Comparison of ENCODE assay signal across 22 mouse cellular contexts in genomic region chr3:32676393-32676792, GRCm38 (mm10). TPM values are rescaled to one million over a fixed set of nuclear protein-coding genes. Genes with fewer than 3 reads are reported as not detected.
A peak's percentile ranks its signal among the peaks of the same experiment; 100 is the strongest.
DNase-seq lines count a peak whose midpoint lies in the region; ATAC-seq and TF ChIP-seq lines count a peak whose summit lies in the region.
"Had no signal": no experiment of that assay in that cellular context is flagged by ENCODE, and none has a peak within 500 bp of the region (broad histone marks: within the 10 kb centered on the region; RNA-seq: fewer than 3 reads in every experiment).

No protein-coding gene starts in this region.

- no peak overlapping the region for H3K4me2 ChIP-seq in heart, embryonic 13.5 days
- no peak overlapping the region for H3K4me2 ChIP-seq in midbrain, embryonic 11.5 days
- H3K4me2 ChIP-seq in midbrain, embryonic 15.5 days = no peak overlapping the region
- H3K4me2 ChIP-seq: embryonic facial prominence, embryonic 12.5 days; limb, embryonic 13.5 days; lung, embryonic 14.5 days had no signal

- no peaks in the 10 kb centered on the region for H3K9me3 ChIP-seq in heart, embryonic 13.5 days
- no peaks in the 10 kb centered on the region for H3K9me3 ChIP-seq in heart, embryonic 10.5 days
- no peaks in the 10 kb centered on the region for H3K9me3 ChIP-seq in midbrain, embryonic 11.5 days (ENCODE audit: control insufficient read depth, low read length)
- H3K9me3 ChIP-seq in midbrain, embryonic 15.5 days = no peaks in the 10 kb centered on the region
- H3K9me3 ChIP-seq: embryonic facial prominence, embryonic 12.5 days; limb, embryonic 13.5 days had no signal

- DNase-seq in heart, embryonic 10.5 days (ENCODE audit: low spot score) = no peak
- DNase-seq in midbrain, embryonic 11.5 days (ENCODE audit: low spot score, missing footprints) = no peak
- DNase-seq in adrenal gland, postnatal 25 days = peak; percentile 72
- DNase-seq in left cerebral cortex, adult 11 months (ENCODE audit: low spot score) = no peak
- DNase-seq in cerebellum, adult 2 months = no peak
- DNase-seq: B cell, adult 2 months; cerebellum, adult 11-12 months; gastrocnemius, adult 2 months; heart, adult 18-20 months; heart, postnatal 36 days; kidney, adult 18-20 months; kidney, postnatal 25 days; layer of hippocampus, adult 9-11 months; lung, embryonic 14.5 days; right cerebral cortex, postnatal 25 days; thymus, postnatal 25 days had no signal

- 74% methylated on average over 6 of the region's 6 CpGs for WGBS in heart, embryonic 13.5 days
- WGBS in heart, embryonic 10.5 days = 84% methylated on average over 6 of the region's 6 CpGs
- 89% methylated on average over 6 of the region's 6 CpGs for WGBS in midbrain, embryonic 11.5 days
- 82% methylated on average over 6 of the region's 6 CpGs for WGBS in midbrain, embryonic 15.5 days
- 89% methylated on average over 6 of the region's 6 CpGs for WGBS in cerebellum, adult 2 months

- no peak for TF ChIP-seq CTCF in cerebellum, adult 2 months (IDR thresholded peaks at IDR 0.05; ENCODE audit: borderline replicate concordance, insufficient read depth, low read depth, low read length)

- H3K4me1 ChIP-seq in heart, embryonic 13.5 days = no peaks in the 10 kb centered on the region
- H3K4me1 ChIP-seq in heart, embryonic 10.5 days = no peaks in the 10 kb centered on the region
- H3K4me1 ChIP-seq in midbrain, embryonic 11.5 days (ENCODE audit: control insufficient read depth, insufficient read depth, low read length) = no peaks in the 10 kb centered on the region
- no peaks in the 10 kb centered on the region for H3K4me1 ChIP-seq in midbrain, embryonic 15.5 days
- H3K4me1 ChIP-seq in cerebellum, adult 2 months (ENCODE audit: control insufficient read depth, insufficient read depth, low read length) = no peaks in the 10 kb centered on the region
- H3K4me1 ChIP-seq: embryonic facial prominence, embryonic 12.5 days; limb, embryonic 13.5 days had no signal

- no peaks in the 10 kb centered on the region for H3K27me3 ChIP-seq in heart, embryonic 13.5 days (replicated peaks)
- no peaks in the 10 kb centered on the region for H3K27me3 ChIP-seq in heart, embryonic 10.5 days (ENCODE audit: insufficient read depth, poor library complexity, severe bottlenecking)
- H3K27me3 ChIP-seq in midbrain, embryonic 11.5 days (ENCODE audit: control insufficient read depth, insufficient read depth, low read length) = no peaks in the 10 kb centered on the region
- H3K27me3 ChIP-seq in midbrain, embryonic 15.5 days (replicated peaks) = no peaks in the 10 kb centered on the region
- H3K27me3 ChIP-seq in cerebellum, adult 2 months (ENCODE audit: control insufficient read depth, insufficient read depth, low read length) = no peaks in the 10 kb centered on the region; the same call in 1 of the 2 replicates
- H3K27me3 ChIP-seq: embryonic facial prominence, embryonic 12.5 days; limb, embryonic 13.5 days had no signal

- no peak overlapping the region for H3K4me3 ChIP-seq in heart, embryonic 13.5 days
- no peak overlapping the region for H3K4me3 ChIP-seq in heart, embryonic 10.5 days
- no peak overlapping the region for H3K4me3 ChIP-seq in midbrain, embryonic 11.5 days (ENCODE audit: low read depth, low read length)
- H3K4me3 ChIP-seq in midbrain, embryonic 15.5 days = no peak overlapping the region
- H3K4me3 ChIP-seq in cerebellum, adult 2 months (replicated peaks; ENCODE audit: insufficient read depth, low read depth, low read length) = no peak overlapping the region
- H3K4me3 ChIP-seq: embryonic facial prominence, embryonic 12.5 days; gastrocnemius, adult 2 months; limb, embryonic 13.5 days had no signal

- no peak overlapping the region for H3K27ac ChIP-seq in heart, embryonic 13.5 days (replicated peaks)
- H3K27ac ChIP-seq in heart, embryonic 10.5 days = no peak overlapping the region
- H3K27ac ChIP-seq in midbrain, embryonic 11.5 days (ENCODE audit: low read depth, low read length) = no peak overlapping the region
- H3K27ac ChIP-seq in midbrain, embryonic 15.5 days = no peak overlapping the region
- H3K27ac ChIP-seq in cerebellum, adult 2 months (ENCODE audit: insufficient read depth, low read length) = no peak overlapping the region
- H3K27ac ChIP-seq: embryonic facial prominence, embryonic 12.5 days; gastrocnemius, adult 2 months; limb, embryonic 13.5 days; macrophage had no signal

- no peaks in the 10 kb centered on the region for H3K36me3 ChIP-seq in heart, embryonic 13.5 days
- H3K36me3 ChIP-seq in heart, embryonic 10.5 days = no peaks in the 10 kb centered on the region
- no peaks in the 10 kb centered on the region for H3K36me3 ChIP-seq in midbrain, embryonic 11.5 days (ENCODE audit: control insufficient read depth, insufficient read depth, low read length)
- H3K36me3 ChIP-seq in midbrain, embryonic 15.5 days (replicated peaks) = no peaks in the 10 kb centered on the region
- H3K36me3 ChIP-seq: embryonic facial prominence, embryonic 12.5 days; limb, embryonic 13.5 days had no signal

- TF ChIP-seq POLR2A in cerebellum, adult 2 months (IDR thresholded peaks at IDR 0.05; ENCODE audit: borderline replicate concordance, insufficient read depth, low read length) = no peak

- H3K9ac ChIP-seq in heart, embryonic 13.5 days = no peak overlapping the region
- H3K9ac ChIP-seq in midbrain, embryonic 11.5 days (ENCODE audit: low read length) = no peak overlapping the region
- no peak overlapping the region for H3K9ac ChIP-seq in midbrain, embryonic 15.5 days
- H3K9ac ChIP-seq: embryonic facial prominence, embryonic 12.5 days; limb, embryonic 13.5 days; lung, embryonic 14.5 days had no signal

- 0 out of 2 replicates have a peak, but pooled peaks have one; percentile 19 for ATAC-seq in heart, embryonic 13.5 days (ENCODE audit: extremely low read depth, insufficient number of reproducible peaks, low FRiP score, low TSS enrichment)
- 0 out of 2 replicates have a peak, but pooled peaks have one; percentile 14 for ATAC-seq in midbrain, embryonic 11.5 days (ENCODE audit: low FRiP score)
- no peak for ATAC-seq in midbrain, embryonic 15.5 days (replicated peaks)
- ATAC-seq: hindbrain, embryonic 16.5 days had no signal

RNA-seq across cellular contexts. Expression of gene Actl6a, which starts 29.7 kb away (rescaled TPM):
- 102 TPM in 2 replicates for polyA plus RNA-seq in heart, embryonic 13.5 days (2015; fragmentation: Nextera tagmentation; extraction: Ambion mirVana)
- polyA plus RNA-seq in heart, embryonic 10.5 days (2016; fragmentation: Nextera tagmentation; extraction: Ambion mirVana) = 131 and 187 TPM in 2 replicates
- polyA plus RNA-seq in midbrain, embryonic 11.5 days (2014; fragmentation: Nextera tagmentation; extraction: Ambion mirVana) = 262 and 280 TPM in 2 replicates
- 67.7 and 75.9 TPM in 2 replicates for polyA plus RNA-seq in midbrain, embryonic 15.5 days (2015; fragmentation: Nextera tagmentation; extraction: Ambion mirVana)
- total RNA-seq in adrenal gland, postnatal 25 days (2021) = 55.6 and 57.1 TPM in 2 replicates
- 23.5 and 24.2 TPM in 2 replicates for polyA plus RNA-seq in cerebellum, adult 2 months (2012; rRNA removed)
